Mouse (Mus musculus): ENCODE results near the gene March10.

Gene March10

DNA sequence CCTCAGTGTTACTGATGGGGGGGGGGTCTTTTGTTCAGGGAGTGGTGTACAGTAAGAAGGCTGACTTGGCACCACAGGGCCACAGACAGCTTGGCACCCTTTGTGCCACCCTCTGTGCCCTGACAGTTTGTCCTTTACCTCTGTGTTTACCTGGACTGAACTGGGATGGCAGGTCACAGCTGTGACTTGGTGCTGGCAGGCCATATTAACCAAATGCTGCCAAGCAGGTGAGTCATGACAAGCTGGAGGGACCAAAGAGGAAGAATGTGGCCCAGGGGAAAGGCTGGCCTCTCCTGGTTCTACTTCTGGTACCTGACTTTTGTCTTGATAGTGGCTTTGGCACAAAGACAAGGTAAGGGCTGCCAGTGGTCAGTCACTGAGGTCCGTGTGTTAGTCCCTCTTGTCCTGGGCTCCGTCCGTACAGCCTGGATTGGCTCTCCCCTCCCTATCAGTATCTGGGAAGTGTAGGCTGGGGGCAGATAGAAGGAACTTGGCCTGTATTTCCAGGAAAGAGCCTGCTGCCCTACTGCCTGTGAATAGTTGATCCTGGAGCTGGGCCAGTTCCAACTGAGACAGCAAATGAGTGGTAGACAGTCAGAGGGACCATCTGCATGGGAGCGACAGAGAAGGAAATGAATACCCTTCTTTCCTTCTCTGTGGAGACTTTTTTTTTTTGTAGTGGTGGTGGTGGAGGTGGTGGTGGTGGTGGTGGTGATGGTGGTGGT, 94.3 kb downstream of the March10 start:
- no peak for ATAC-seq (ENCODE audit: insufficient number of reproducible peaks, low FRiP score, low TSS enrichment)

DNA sequence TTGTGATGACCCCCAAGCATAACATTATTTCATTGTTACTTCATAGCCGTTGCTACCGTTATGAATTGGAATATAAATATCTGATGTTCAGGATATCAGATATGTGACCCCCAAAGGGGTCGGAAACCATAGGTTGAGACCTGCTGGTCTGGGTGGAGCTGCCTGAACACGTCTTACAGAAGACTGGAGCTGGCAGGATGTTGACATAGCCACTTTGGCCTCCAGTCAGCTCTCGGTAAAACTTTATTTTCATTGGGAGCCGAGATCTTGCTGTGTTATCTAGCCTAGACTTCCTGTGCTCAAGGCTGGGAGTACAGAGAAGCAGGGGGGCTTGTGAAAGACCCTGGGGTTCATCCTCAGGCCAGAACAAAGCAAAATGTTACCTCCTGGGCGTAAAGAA, 100.2 kb downstream of the March10 start:
- ATAC-seq (ENCODE audit: insufficient number of reproducible peaks, low FRiP score, low TSS enrichment): no peak

DNA sequence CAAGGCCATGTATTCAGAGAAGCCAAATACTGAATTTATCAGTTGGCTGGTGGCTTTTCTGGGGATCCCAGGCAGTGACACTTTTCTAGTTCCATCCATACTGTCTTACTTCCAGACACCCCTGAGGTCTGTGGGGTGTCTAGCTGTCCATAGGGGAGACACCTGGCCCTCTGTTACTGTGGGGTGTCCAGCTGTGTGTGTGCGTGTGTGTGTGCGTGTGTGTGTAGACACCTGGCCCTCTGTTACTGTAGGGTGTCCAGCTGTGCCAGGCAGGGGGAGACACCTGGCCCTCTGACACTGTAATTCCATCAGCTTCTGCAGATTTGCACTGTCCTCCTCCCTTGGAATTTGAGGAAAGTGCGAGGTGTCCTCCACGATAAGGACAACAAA, 102.6 kb downstream of the March10 start:
- ATAC-seq (ENCODE audit: insufficient number of reproducible peaks, low FRiP score, low TSS enrichment): no peak

DNA sequence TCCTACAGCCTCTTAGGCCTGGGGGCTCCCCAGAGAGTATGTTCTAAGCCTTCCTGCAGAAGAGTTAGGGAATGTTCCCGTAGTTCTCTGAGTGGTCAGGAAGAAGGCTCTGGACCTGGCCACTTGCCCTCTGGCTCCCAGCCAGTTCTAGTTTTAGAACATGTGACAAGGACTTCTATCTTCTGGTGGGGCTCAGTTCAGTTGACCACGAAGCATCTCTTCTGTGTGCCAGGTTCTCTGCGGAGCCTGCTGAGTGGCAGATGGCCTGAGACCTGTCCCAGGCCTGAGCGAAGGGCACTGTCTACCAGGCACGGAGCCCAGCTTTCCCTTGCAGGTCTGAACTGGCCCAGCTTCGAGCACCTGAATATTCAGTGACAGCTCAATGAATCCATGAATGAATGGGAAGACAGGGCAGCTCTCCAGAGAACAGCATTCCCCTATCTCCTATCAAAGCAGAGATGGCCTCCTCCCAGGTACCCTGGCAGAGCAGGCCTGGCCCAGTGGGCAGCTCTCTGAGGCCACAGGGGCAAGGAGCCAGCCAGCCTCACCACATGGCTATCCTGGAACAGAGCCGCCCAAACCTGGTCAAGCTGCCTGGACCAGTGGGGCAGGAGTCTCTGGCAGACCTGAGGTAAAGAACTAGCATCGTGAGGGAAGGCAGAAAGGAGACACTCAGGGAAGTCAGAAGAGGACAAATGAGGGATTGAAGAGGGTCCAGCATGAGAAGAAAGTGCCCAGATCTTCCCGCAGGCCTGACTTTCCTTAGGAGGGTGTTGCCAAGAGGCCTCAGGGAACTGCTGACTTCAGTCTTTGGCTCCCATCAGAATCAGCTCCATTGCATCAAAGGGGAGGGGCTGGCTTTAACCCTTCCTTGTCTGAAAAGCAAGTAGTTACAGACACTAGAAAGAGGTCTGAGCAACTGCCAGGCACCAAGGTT, 103.3 kb downstream of the March10 start:
- peak; percentile 94 for ATAC-seq (ENCODE audit: insufficient number of reproducible peaks, low FRiP score, low TSS enrichment)

DNA sequence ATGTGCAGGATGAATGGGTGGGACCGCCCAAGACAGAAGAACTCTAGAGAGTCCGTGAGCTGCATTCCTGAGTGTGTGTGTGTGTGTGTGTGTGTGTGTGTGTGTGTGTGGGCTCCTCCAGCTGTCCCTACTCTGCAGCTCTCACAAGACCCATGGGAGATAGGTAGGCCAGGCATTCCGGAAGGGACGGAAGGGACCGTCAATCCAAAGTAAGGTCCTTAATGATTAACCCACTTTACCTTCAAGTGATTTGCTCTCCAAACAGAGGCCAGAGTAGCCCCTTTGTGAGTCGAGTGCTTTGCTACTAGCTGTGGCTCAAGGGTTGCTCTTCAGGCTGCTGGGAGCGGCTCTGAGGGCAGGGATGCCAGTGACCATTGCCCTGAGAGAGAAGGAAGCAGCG, 104.4 kb downstream of the March10 start:
- ATAC-seq (ENCODE audit: insufficient number of reproducible peaks, low FRiP score, low TSS enrichment): no peak

DNA sequence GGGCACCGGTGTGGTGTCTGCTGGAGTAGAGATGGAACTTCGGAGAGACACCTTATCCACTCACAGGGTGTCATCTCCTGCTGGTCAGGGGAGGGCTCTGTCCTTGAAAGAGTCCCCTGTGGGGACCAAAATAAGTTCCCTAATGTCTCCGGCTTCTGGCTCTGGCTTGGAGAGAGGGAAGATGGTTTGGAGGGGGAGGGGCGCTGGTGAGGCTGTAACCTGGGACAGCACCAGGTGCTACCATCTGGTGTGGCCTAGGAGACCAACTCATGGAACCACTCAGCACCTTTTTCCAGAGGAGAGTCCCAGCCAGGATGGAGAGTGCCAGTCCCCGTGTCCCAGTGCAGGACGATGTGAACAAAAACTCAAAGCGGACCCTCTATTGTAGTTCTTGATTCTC, 105.9 kb downstream of the March10 start:
- ATAC-seq (ENCODE audit: insufficient number of reproducible peaks, low FRiP score, low TSS enrichment): no peak

DNA sequence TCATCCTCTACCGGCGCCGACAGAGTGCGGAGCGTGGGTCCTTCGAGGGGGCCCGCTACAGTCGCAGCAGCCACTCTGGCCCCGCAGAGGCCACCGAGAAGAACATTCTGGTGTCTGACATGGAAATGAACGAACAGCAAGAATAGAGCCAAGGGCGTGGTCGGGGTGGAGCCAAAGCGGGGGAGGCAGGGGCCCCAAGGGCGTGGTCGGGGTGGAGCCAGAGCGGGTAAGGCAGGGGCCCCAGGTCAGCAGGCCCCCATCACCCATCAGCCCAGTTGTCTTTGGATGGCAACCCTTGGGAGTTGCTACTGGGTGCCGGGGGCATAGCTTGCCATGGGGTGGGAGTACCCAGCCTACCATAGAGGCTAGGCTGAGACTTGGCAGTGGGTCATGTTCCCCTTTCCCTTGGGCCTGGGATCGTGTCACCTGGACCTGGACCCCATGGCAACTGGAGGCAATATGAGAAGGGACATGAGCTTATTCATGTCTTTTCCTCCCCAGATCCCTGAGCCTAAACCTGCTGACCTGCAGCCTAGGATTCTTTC, 106.7 kb downstream of the March10 start:
- ATAC-seq (ENCODE audit: insufficient number of reproducible peaks, low FRiP score, low TSS enrichment): no peak

DNA sequence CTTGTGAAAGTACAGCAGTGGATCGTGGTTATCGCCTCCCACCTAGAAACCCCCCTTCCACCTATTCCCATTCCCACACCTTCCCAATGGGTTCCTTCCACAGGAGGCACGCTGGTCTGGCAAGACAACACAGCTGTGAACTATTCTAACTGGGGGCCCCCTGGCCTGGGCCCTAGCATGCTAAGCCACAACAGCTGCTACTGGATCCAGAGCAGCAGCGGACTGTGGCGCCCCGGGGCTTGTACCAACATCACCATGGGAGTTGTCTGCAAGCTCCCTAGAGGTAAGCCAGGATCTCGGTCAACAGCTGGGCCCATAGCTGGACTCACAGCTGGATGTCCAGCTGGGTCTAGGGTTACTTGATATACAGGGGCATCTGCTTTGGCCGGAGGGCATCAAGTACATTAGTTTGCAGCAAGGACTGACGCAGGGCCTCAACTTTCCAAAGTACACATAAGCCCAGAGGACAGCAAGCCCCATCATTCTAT, 108.0 kb downstream of the March10 start:
- no peak for ATAC-seq (ENCODE audit: insufficient number of reproducible peaks, low FRiP score, low TSS enrichment)

DNA sequence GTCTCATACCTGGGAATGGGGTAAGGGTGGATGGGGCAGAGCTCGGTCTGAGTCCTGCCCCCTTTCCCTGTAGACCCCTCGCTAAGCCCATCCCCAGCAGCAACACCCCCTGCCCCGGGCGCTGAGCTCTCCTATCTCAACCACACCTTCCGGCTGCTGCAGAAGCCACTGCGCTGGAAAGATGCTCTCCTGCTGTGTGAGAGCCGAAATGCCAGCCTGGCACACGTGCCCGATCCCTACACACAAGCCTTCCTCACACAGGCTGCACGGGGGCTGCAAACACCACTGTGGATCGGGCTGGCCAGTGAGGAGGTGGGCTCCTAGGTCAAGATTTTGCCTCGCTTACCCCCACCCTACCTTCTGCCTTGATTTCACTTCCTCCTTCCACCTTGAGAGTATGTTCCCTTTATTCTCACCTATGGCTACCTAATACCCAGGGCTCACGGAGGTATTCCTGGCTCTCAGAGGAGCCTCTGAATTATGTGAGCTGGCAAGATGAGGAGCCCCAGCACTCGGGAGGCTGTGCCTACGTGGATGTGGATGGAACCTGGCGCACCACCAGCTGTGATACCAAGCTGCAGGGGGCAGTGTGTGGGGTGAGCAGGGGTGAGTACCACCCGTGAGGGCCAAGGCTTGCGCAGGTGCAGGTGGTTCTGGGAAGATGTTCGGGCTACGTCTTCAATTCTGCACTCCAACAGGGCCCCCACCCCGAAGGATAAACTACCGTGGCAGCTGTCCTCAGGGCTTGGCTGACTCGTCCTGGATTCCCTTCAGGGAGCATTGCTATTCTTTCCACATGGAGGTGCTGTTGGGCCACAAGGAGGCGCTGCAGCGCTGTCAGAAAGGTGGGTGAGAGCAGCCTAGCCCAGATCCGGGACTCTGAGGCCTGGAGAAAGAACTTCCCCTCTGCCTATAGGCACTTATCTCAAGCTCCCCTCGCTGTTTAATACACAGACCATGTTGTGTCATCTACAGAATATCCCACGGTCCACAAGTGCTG, 109.1 kb downstream of the March10 start:
- ATAC-seq (ENCODE audit: insufficient number of reproducible peaks, low FRiP score, low TSS enrichment): 0 out of 2 replicates have a peak, but pooled peaks have one; percentile 64

DNA sequence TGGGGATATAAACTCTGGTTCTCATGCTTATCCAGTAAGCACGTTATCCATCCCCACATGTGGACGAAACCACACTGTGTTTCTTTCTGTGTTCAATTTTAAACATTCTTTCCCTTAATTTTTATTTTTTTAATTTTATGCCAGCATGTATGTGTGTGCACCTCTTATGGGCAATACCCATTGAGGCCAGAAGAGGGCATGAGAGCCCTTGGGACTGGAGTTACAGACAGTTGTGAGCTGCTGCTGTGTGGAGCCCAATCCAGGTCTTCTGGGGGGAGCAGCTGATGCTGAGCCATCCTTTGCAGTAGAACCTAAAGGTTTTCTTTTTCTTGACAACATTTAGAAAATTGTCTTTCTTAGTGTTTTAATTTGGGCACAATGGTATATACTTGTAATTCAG, 111.3 kb downstream of the March10 start:
- no peak for ATAC-seq (ENCODE audit: insufficient number of reproducible peaks, low FRiP score, low TSS enrichment)

DNA sequence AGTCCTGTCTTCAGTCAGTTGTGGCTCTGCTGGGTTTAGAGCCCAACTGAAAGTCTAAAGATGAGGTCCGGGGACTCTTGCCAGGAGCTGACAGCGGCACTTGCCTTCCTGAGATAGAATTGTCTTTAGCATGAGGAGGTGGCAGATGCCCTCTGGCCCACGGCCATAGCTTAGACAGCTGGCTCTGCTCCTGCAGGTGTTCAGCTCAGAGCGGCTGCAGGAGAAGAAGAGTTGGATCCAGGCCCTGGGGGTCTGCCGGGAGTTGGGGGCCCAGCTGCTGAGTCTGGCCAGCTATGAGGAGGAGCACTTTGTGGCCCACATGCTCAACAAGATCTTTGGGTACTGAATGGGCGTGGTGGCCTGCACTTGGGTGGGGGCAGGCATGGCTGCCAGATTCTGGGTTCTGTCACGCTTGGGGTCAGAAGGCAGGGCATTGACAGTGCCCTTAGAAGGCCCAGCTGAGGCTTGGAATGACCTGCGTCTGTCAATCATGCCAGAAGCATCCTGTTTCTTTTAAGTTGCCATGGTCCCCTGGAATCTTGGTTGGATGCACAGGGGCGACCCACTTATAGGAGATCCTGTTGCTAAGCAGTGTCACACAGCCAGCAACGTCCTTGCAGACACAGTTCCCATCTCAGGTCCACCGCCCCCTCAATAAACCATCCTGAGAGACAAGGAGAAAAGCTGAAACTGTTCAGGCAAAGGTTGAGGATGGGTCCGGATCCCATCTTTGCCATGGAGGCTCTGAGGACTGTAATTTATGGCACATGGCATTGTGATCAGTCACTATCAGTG, 117.7 kb downstream of the March10 start:
- ATAC-seq (ENCODE audit: insufficient number of reproducible peaks, low FRiP score, low TSS enrichment): no peak

DNA sequence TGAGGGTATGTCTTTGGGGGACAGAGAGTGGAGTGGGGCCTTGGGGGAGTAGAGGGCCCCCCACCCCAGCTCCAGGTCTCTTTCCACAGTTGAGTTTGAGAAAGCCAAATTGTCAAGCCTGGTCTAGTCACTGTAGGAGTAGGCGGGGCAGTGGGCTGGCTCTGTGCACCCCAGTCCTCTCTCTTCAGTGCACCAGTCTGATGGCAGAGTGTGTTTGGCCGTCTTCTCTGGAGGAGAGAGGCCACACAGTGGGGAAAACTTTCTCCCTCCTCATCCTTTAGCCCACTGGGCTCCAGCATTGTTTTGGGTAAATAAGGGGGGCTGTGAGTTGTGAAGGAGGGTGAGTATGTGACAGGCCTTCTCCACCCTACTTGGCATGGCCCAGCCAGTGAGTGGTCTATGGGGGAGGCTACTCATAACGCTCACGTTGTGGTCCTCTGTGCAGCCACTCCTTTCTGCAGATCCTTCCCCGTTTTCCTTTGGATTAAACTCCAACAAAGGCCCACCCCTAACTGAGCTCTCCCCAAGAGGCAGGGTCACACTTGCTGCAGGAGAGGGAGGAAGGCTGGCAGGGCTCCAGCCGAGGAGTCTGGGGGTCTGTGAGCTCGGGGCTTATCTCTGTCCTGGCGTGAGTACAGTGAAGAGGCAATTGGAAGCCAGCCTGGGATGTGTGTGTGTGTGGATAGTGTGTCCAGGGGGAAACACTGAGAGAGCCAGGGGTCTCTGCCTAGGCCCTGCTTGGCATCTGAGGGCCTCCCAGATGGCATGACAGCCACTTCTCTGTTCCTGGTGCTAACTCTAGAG, 122.5 kb downstream of the March10 start:
- ATAC-seq (ENCODE audit: insufficient number of reproducible peaks, low FRiP score, low TSS enrichment): no peak

DNA sequence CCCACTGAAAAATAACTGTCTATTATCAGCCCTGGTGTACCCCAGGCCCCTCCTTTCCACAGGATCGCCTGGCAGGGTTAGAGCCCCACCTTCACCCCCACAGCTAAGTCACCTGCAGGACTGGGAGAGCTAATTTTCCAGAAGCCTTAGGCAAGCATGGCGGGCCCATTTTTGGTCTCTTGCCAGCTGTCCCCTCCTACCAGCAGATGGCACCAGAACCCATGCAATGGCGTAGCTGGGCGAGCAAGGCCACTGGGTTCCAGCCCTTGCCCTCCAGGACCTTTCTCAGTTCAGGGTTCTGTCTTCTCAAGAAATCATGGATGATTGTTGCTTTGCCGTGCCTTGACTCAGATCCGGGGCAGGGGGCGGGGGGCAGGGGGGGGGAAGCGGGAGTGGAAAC, 124.1 kb downstream of the March10 start:
- no peak for ATAC-seq (ENCODE audit: insufficient number of reproducible peaks, low FRiP score, low TSS enrichment)

DNA sequence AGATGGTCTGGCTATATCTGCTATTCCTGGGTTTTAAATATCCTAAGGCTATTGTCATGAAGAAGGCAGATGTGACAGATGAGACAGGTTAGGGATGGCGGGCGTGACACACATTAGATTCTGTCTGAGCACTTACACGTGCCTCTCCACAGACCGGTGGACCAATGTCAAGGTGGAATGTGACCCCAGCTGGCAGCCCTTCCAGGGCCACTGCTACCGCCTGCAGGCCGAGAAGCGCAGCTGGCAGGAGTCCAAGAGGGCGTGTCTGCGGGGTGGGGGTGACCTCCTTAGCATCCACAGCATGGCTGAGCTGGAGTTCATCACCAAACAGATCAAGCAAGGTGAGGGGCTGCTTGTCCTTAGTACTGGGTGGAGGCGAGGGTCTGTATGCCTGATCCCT, 124.8 kb downstream of the March10 start:
- no peak for ATAC-seq (ENCODE audit: insufficient number of reproducible peaks, low FRiP score, low TSS enrichment)

DNA sequence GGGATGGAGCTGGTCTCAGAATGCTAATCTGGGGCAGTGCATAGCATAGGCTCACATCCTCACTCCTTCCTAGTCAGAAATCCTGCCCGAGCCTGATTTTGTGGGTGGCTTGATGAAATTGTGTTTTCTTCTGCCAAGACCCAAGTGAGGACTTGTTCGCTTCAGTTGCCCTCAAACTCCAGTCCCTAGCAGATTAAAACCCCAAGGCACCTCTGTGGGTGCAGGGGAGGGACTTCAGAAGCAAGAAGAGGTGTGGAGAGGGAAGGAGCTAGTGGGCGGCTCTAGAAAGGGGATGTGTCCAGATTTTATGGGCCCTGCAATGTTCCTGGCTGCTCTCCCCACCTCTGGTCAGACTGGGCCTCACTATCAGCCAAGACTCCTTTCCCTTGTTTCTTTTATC, 125.4 kb downstream of the March10 start:
- no peak for ATAC-seq (ENCODE audit: insufficient number of reproducible peaks, low FRiP score, low TSS enrichment)

DNA sequence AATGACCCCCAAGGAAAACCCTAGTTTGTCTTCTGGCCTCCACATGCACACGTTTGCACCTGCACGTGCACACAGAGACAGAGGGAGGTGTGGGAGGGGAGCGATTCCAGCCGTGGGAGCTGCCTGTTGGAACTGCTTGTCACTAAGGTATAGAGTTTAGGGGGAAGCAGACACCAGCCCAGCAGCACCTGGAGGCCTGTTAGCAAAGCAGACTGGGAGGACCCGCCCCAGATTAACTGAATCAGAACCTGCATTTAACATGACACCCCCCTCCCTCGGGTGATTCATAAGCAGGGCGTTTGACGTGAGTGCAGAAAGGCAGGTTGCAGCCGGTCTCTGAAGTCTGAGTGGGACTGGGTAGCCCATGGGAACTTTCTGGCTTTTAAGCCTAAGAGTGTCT, 126.6 kb downstream of the March10 start:
- ATAC-seq (ENCODE audit: insufficient number of reproducible peaks, low FRiP score, low TSS enrichment): no peak

DNA sequence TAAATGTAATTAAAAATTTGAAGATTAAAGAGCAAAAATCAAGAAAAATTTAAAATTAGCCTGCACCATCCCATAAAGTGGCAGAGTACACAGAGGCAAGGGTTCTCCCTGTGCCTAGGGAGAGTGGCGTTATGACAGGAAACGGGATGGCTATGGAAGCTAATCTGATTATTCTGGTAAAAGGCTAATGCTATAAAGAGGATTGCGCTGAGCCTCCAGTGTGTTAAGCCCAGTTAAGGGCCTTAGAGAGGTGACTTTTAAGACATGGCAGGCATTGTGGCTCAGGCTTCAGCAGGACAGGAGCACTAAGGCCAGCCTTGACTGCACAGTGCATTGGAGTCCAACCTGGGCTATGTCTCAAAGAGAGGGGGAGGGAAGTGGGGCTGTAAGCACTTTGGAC, 129.4 kb downstream of the March10 start:
- no peak for ATAC-seq (ENCODE audit: insufficient number of reproducible peaks, low FRiP score, low TSS enrichment)

DNA sequence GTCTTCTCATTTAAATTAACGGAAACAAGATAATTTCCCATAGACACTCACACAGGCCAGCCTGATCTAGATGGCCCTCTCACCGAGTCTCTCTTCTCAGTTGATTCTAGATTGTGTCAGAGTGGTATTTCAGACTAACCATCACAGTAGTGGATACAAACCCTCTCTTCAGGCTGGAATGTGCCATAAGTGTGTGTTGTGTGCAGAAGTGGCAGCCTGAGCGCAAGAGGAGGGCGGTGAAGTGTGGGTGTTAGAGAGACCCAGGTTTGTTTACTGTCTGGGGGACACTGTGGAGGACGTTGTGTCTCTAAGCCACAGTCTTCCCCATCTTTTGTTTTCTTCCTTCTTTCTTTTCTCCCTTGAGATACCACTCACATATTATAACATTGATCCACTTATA, 133.0 kb downstream of the March10 start:
- ATAC-seq (ENCODE audit: insufficient number of reproducible peaks, low FRiP score, low TSS enrichment): no peak
